13 mouse cellular contexts compared by ENCODE assay signal in genomic region chr17:32402779-32403157, GRCm38 (mm10). TPM values are rescaled to one million over a fixed set of nuclear protein-coding genes. Genes with fewer than 3 reads are reported as not detected.
A peak's percentile ranks its signal among the peaks of the same experiment; 100 is the strongest.
DNase-seq lines count a peak whose midpoint lies in the region; ATAC-seq and TF ChIP-seq lines count a peak whose summit lies in the region.
"Had no signal": no experiment of that assay in that cellular context is flagged by ENCODE, and none has a peak within 500 bp of the region (broad histone marks: within the 10 kb centered on the region; RNA-seq: fewer than 3 reads in every experiment).

No protein-coding gene starts in this region.

- TF ChIP-seq CTCF in cerebellum, adult 2 months (IDR thresholded peaks at IDR 0.05; ENCODE audit: borderline replicate concordance, insufficient read depth, low read depth, low read length), result no peak
- TF ChIP-seq CTCF in forebrain, postnatal 0 days (IDR thresholded peaks at IDR 0.05; ENCODE audit: low read depth), result no peak

- no peaks in the 10 kb centered on the region for H3K4me1 ChIP-seq in heart, embryonic 15.5 days (replicated peaks)
- no peaks in the 10 kb centered on the region for H3K4me1 ChIP-seq in heart, embryonic 12.5 days (replicated peaks)
- H3K4me1 ChIP-seq in cerebellum, adult 2 months (ENCODE audit: control insufficient read depth, insufficient read depth, low read length), result no peaks in the 10 kb centered on the region
- no peaks in the 10 kb centered on the region for H3K4me1 ChIP-seq in forebrain, postnatal 0 days (ENCODE audit: insufficient read depth)

- H3K27me3 ChIP-seq in heart, embryonic 15.5 days, result peaks cover 23% of the 10 kb centered on the region
- H3K27me3 ChIP-seq in heart, embryonic 12.5 days (replicated peaks), result peaks cover 21% of the 10 kb centered on the region
- no peaks in the 10 kb centered on the region; the same call in 1 of the 2 replicates for H3K27me3 ChIP-seq in cerebellum, adult 2 months (ENCODE audit: control insufficient read depth, insufficient read depth, low read length)
- peaks cover 14% of the 10 kb centered on the region for H3K27me3 ChIP-seq in forebrain, postnatal 0 days (ENCODE audit: insufficient read depth, low read length)

- no peak for ATAC-seq in heart, embryonic 15.5 days (replicated peaks; ENCODE audit: insufficient number of reproducible peaks, insufficient read depth, low FRiP score, low read depth)
- ATAC-seq in heart, embryonic 12.5 days (ENCODE audit: insufficient number of reproducible peaks, low FRiP score), result no peak; the same call in 1 of the 2 replicates
- ATAC-seq in erythroid progenitor cell, adult 5-6 weeks (replicated peaks; ENCODE audit: low FRiP score, poor library complexity, severe bottlenecking), result 0 out of 2 replicates have a peak, but pooled peaks have one; percentile 18
- peak; percentile 91 for ATAC-seq in megakaryocyte, adult 5-6 weeks (ENCODE audit: poor library complexity, severe bottlenecking)
- ATAC-seq in forebrain, postnatal 0 days, result no peak

- peak; percentile 93 for DNase-seq in thymus, postnatal 0 days (ENCODE audit: low spot score)
- DNase-seq in cerebellum, adult 2 months, result no peak
- DNase-seq in urinary bladder, postnatal 14 days (ENCODE audit: low spot score), result no peak
- DNase-seq in forebrain, postnatal 0 days, result no peak
- DNase-seq: adrenal gland, postnatal 10 days; heart, postnatal 10 days; midbrain, embryonic 14.5 days had no signal

- peak overlapping the region; percentile 25 for H3K4me3 ChIP-seq in heart, embryonic 15.5 days
- no peak overlapping the region for H3K4me3 ChIP-seq in heart, embryonic 12.5 days
- H3K4me3 ChIP-seq in cerebellum, adult 2 months (replicated peaks; ENCODE audit: insufficient read depth, low read depth, low read length), result no peak overlapping the region
- no peak overlapping the region for H3K4me3 ChIP-seq in forebrain, postnatal 0 days (ENCODE audit: low read depth, low read length)

- 67% methylated on average over 11 of the region's 11 CpGs for WGBS in heart, embryonic 15.5 days
- 63% methylated on average over 11 of the region's 11 CpGs for WGBS in heart, embryonic 12.5 days
- WGBS in cerebellum, adult 2 months, result 71% methylated on average over 11 of the region's 11 CpGs
- WGBS in forebrain, postnatal 0 days, result 82% methylated on average over 11 of the region's 11 CpGs

- no peak overlapping the region for H3K4me2 ChIP-seq in heart, embryonic 15.5 days
- H3K4me2 ChIP-seq in heart, embryonic 12.5 days, result no peak overlapping the region
- H3K4me2 ChIP-seq in forebrain, postnatal 0 days (ENCODE audit: low read depth), result no peak overlapping the region

- no peaks in the 10 kb centered on the region for H3K9me3 ChIP-seq in heart, embryonic 15.5 days (replicated peaks)
- H3K9me3 ChIP-seq in heart, embryonic 12.5 days (replicated peaks), result no peaks in the 10 kb centered on the region
- H3K9me3 ChIP-seq in forebrain, postnatal 0 days (ENCODE audit: low read length), result no peaks in the 10 kb centered on the region

- TF ChIP-seq POLR2A in cerebellum, adult 2 months (IDR thresholded peaks at IDR 0.05; ENCODE audit: borderline replicate concordance, insufficient read depth, low read length), result no peak

- H3K36me3 ChIP-seq in heart, embryonic 15.5 days, result no peaks in the 10 kb centered on the region
- H3K36me3 ChIP-seq in heart, embryonic 12.5 days, result no peaks in the 10 kb centered on the region
- H3K36me3 ChIP-seq in forebrain, postnatal 0 days (ENCODE audit: insufficient read depth), result no peaks in the 10 kb centered on the region

- no peak overlapping the region for H3K27ac ChIP-seq in heart, embryonic 15.5 days
- no peak overlapping the region for H3K27ac ChIP-seq in heart, embryonic 12.5 days (ENCODE audit: poor library complexity, severe bottlenecking)
- no peak overlapping the region for H3K27ac ChIP-seq in cerebellum, adult 2 months (ENCODE audit: insufficient read depth, low read length)
- no peak overlapping the region for H3K27ac ChIP-seq in forebrain, postnatal 0 days (ENCODE audit: low read depth, low read length)

- 0 out of 2 replicates have a peak overlapping the region, but pooled peaks have one; percentile 2 for H3K9ac ChIP-seq in heart, embryonic 15.5 days
- H3K9ac ChIP-seq in heart, embryonic 12.5 days, result no peak overlapping the region
- H3K9ac ChIP-seq in forebrain, postnatal 0 days, result no peak overlapping the region

RNA-seq across cellular contexts. Expression of gene Rasal3, which starts 0.6 kb away (rescaled TPM):
- polyA plus RNA-seq in heart, embryonic 15.5 days (2015; fragmentation: Nextera tagmentation; extraction: Ambion mirVana), result 1.9 and 10.0 TPM in 2 replicates
- polyA plus RNA-seq in heart, embryonic 12.5 days (2016; fragmentation: Nextera tagmentation; extraction: Ambion mirVana), result 0.66 and 0.95 TPM in 2 replicates
- 12.6 and 16.3 TPM in 2 replicates for total RNA-seq in erythroid progenitor cell, adult 5-6 weeks (2015; ENCODE audit: low replicate concordance)
- 5.3 and 17.5 TPM in 2 replicates for total RNA-seq in erythroid progenitor cell, adult 5-6 weeks (2017; ENCODE audit: low replicate concordance)
- total RNA-seq in megakaryocyte, adult 5-6 weeks (2015), result 52.9 and 54.4 TPM in 2 replicates
- 19.5 and 25.7 TPM in 2 replicates for total RNA-seq in megakaryocyte, adult 5-6 weeks (2017)
- 164 and 165 TPM in 2 replicates for polyA plus RNA-seq in thymus, postnatal 0 days (2015; fragmentation: Nextera tagmentation; extraction: Ambion mirVana)
- polyA plus RNA-seq in cerebellum, adult 2 months (2012; rRNA removed), result 0.92 and 1.2 TPM in 2 replicates
- total RNA-seq in forebrain, postnatal 0 days (2014; rRNA removed), result 0.52 and 0.62 TPM in 2 replicates
- polyA plus RNA-seq in forebrain, postnatal 0 days (2015; fragmentation: Nextera tagmentation; extraction: Ambion mirVana), result 0.20 and 0.54 TPM in 2 replicates
- polyA plus RNA-seq: C2C12 had no signal

RNA-seq across cellular contexts. Expression of gene Wiz, which starts 13.5 kb away (rescaled TPM):
- polyA plus RNA-seq in heart, embryonic 15.5 days (2015; fragmentation: Nextera tagmentation; extraction: Ambion mirVana), result 13.1 and 16.9 TPM in 2 replicates
- polyA plus RNA-seq in heart, embryonic 12.5 days (2016; fragmentation: Nextera tagmentation; extraction: Ambion mirVana), result 23.7 and 23.9 TPM in 2 replicates
- total RNA-seq in erythroid progenitor cell, adult 5-6 weeks (2015; ENCODE audit: low replicate concordance), result 14.1 and 19.7 TPM in 2 replicates
- total RNA-seq in erythroid progenitor cell, adult 5-6 weeks (2017; ENCODE audit: low replicate concordance), result 3.3 and 5.6 TPM in 2 replicates
- total RNA-seq in megakaryocyte, adult 5-6 weeks (2015), result 17.2 and 23.0 TPM in 2 replicates
- total RNA-seq in megakaryocyte, adult 5-6 weeks (2017), result 4.9 and 5.9 TPM in 2 replicates
- polyA plus RNA-seq in thymus, postnatal 0 days (2015; fragmentation: Nextera tagmentation; extraction: Ambion mirVana), result 13.2 and 15.3 TPM in 2 replicates
- polyA plus RNA-seq in cerebellum, adult 2 months (2012; rRNA removed), result 48.5 and 51.2 TPM in 2 replicates
- total RNA-seq in forebrain, postnatal 0 days (2014; rRNA removed), result 38.2 and 55.4 TPM in 2 replicates
- 35.4 and 42.0 TPM in 2 replicates for polyA plus RNA-seq in forebrain, postnatal 0 days (2015; fragmentation: Nextera tagmentation; extraction: Ambion mirVana)

RNA-seq across cellular contexts. Expression of gene Pglyrp2, which starts 21.2 kb away (rescaled TPM):
- polyA plus RNA-seq in heart, embryonic 15.5 days (2015; fragmentation: Nextera tagmentation; extraction: Ambion mirVana), result 0.30 and 2.2 TPM in 2 replicates
- polyA plus RNA-seq in heart, embryonic 12.5 days (2016; fragmentation: Nextera tagmentation; extraction: Ambion mirVana), result not detected in 2 replicates
- total RNA-seq in erythroid progenitor cell, adult 5-6 weeks (2015; ENCODE audit: low replicate concordance), result 1.1 and 3.4 TPM in 2 replicates
- total RNA-seq in erythroid progenitor cell, adult 5-6 weeks (2017; ENCODE audit: low replicate concordance), result 1.2 and 2.1 TPM in 2 replicates
- total RNA-seq in megakaryocyte, adult 5-6 weeks (2015), result 1.7 and 2.0 TPM in 2 replicates
- 1.4 and 2.2 TPM in 2 replicates for total RNA-seq in megakaryocyte, adult 5-6 weeks (2017)
- 32.4 and 34.4 TPM in 2 replicates for polyA plus RNA-seq in thymus, postnatal 0 days (2015; fragmentation: Nextera tagmentation; extraction: Ambion mirVana)
- polyA plus RNA-seq in cerebellum, adult 2 months (2012; rRNA removed), result not detected in 2 replicates
- not detected in 2 replicates for total RNA-seq in forebrain, postnatal 0 days (2014; rRNA removed)
- not detected in 2 replicates for polyA plus RNA-seq in forebrain, postnatal 0 days (2015; fragmentation: Nextera tagmentation; extraction: Ambion mirVana)
- total RNA-seq: left cerebral cortex, adult 18-20 months had no signal
- polyA plus RNA-seq: C2C12; midbrain, embryonic 14.5 days had no signal

RNA-seq across cellular contexts. Expression of gene Cyp4f39, which starts 49.8 kb away (rescaled TPM):
- 0.49 and 0.58 TPM in 2 replicates for polyA plus RNA-seq in heart, embryonic 15.5 days (2015; fragmentation: Nextera tagmentation; extraction: Ambion mirVana)
- 0.26 and 0.42 TPM in 2 replicates for polyA plus RNA-seq in heart, embryonic 12.5 days (2016; fragmentation: Nextera tagmentation; extraction: Ambion mirVana)
- 4.3 TPM in 1 of 2 replicates, not detected in the other for total RNA-seq in erythroid progenitor cell, adult 5-6 weeks (2015; ENCODE audit: low replicate concordance)
- total RNA-seq in erythroid progenitor cell, adult 5-6 weeks (2017; ENCODE audit: low replicate concordance), result 1.5 TPM in 1 of 2 replicates, not detected in the other
- not detected in 2 replicates for total RNA-seq in megakaryocyte, adult 5-6 weeks (2015)
- total RNA-seq in megakaryocyte, adult 5-6 weeks (2017), result not detected in 2 replicates
- polyA plus RNA-seq in thymus, postnatal 0 days (2015; fragmentation: Nextera tagmentation; extraction: Ambion mirVana), result 0.30 and 0.69 TPM in 2 replicates
- 0.18 TPM in 1 of 2 replicates, not detected in the other for polyA plus RNA-seq in cerebellum, adult 2 months (2012; rRNA removed)
- 0.54 and 2.0 TPM in 2 replicates for total RNA-seq in forebrain, postnatal 0 days (2014; rRNA removed)
- polyA plus RNA-seq in forebrain, postnatal 0 days (2015; fragmentation: Nextera tagmentation; extraction: Ambion mirVana), result 0.47 and 0.70 TPM in 2 replicates
- total RNA-seq: left cerebral cortex, adult 18-20 months had no signal

RNA-seq across cellular contexts. Expression of gene Akap8l, which starts 52.4 kb away (rescaled TPM):
- polyA plus RNA-seq in heart, embryonic 15.5 days (2015; fragmentation: Nextera tagmentation; extraction: Ambion mirVana), result 88.1 and 98.5 TPM in 2 replicates
- polyA plus RNA-seq in heart, embryonic 12.5 days (2016; fragmentation: Nextera tagmentation; extraction: Ambion mirVana), result 79.4 and 84.6 TPM in 2 replicates
- total RNA-seq in erythroid progenitor cell, adult 5-6 weeks (2015; ENCODE audit: low replicate concordance), result 45.8 and 108 TPM in 2 replicates
- total RNA-seq in erythroid progenitor cell, adult 5-6 weeks (2017; ENCODE audit: low replicate concordance), result 150 and 167 TPM in 2 replicates
- total RNA-seq in megakaryocyte, adult 5-6 weeks (2015), result 48.3 and 51.1 TPM in 2 replicates
- total RNA-seq in megakaryocyte, adult 5-6 weeks (2017), result 66.4 and 69.6 TPM in 2 replicates
- polyA plus RNA-seq in thymus, postnatal 0 days (2015; fragmentation: Nextera tagmentation; extraction: Ambion mirVana), result 62.4 and 66.4 TPM in 2 replicates
- 279 and 287 TPM in 2 replicates for polyA plus RNA-seq in cerebellum, adult 2 months (2012; rRNA removed)
- total RNA-seq in forebrain, postnatal 0 days (2014; rRNA removed), result 74.2 and 86.2 TPM in 2 replicates
- 76.0 and 80.5 TPM in 2 replicates for polyA plus RNA-seq in forebrain, postnatal 0 days (2015; fragmentation: Nextera tagmentation; extraction: Ambion mirVana)

Comparison
In these comparisons a context has a peak if more than half of its experiments do, and no peak if none do; other contexts are left out.
1. ATAC-seq: peak in erythroid progenitor cell, adult 5-6 weeks (single experiment) and megakaryocyte, adult 5-6 weeks (single experiment); none in heart, embryonic 15.5 days (single experiment), heart, embryonic 12.5 days (single experiment) and forebrain, postnatal 0 days (single experiment).
2. RNA of gene Rasal3, which starts 0.6 kb away (polyA plus RNA-seq): 164 to 165 TPM in thymus, postnatal 0 days; 1.9 to 10.0 TPM in heart, embryonic 15.5 days, 0.92 to 1.2 TPM in cerebellum, adult 2 months, 0.66 to 0.95 TPM in heart, embryonic 12.5 days and 0.20 to 0.54 TPM in forebrain, postnatal 0 days; every median in the first group is over 10 times any median in the second.
3. RNA of gene Pglyrp2, which starts 21.2 kb away (polyA plus RNA-seq): 32.4 to 34.4 TPM in thymus, postnatal 0 days; 0.30 to 2.2 TPM in heart, embryonic 15.5 days, not detected in heart, embryonic 12.5 days, not detected in cerebellum, adult 2 months and not detected in forebrain, postnatal 0 days; every median in the first group is over 10 times any median in the second.